Mouse (Mus musculus) monocyte, adult 2 months (primary cell): ENCODE results near the gene Slc25a21.

Source experiments
- DNase-seq, 2 experiments: peaks; one replicate each; pipeline ENCODE4 v3.0.0; 2022; ENCODE audit warnings: low spot score in 2 of 2, low read depth in 1 of 2

Slc25a21 gene

DNA sequence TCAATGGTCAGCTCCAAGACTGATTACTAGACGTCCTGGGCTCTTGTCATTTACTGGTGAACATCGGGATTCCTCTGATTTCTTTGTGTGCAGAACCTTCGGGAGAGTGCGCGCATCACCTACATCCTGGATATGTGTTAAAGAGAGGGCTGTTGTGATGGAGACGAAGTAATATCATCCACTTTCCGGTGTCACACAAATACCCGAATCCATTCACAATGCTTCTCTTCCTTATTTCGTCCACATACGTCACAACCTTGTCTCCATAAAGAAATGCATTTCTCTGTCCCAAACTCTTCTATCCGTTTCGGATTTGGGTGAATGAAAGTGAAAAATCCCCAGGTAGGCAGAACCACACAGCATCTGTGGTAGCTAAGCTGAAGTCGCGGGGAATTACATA lies 502.9 kb downstream of the Slc25a21 start:
- no peak for DNase-seq

DNA sequence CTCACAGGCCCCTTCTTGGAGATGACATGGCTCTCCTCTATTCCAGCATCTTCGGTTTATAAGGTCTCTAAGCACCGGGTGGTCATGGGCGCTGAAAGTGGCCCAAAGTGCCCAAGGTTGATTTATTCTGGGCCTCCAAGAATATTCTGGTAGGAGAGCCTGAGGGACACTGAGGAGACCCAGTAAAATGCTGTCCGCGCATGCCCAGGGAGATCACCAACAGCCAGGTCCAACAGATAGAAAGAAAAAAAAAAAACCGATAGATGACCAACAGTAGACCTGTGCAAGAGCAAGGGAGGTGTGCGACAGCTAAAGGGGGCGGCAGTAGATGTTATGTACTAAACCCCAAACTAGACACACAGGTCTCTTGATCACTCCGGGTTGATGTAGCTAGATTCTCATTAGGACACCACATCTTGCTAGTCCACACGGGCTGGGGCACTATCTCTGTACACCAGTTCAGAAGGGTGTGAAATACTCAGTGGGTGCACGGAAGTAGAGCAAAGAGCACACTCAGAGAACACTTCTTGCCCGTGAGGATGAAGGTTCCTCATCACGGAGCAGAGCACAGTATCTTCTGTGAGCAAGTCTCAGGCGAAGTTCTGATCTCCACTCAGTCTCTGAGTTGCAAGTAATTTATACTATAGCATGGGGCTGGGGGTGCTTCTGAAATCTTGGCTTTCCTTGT lies 503.7 kb downstream of the Slc25a21 start:
- no peak for DNase-seq

GRCm38 (mm10) chr12:56692536-56692935 lies 504.7 kb downstream of the Slc25a21 start:
- no peak for DNase-seq

DNA sequence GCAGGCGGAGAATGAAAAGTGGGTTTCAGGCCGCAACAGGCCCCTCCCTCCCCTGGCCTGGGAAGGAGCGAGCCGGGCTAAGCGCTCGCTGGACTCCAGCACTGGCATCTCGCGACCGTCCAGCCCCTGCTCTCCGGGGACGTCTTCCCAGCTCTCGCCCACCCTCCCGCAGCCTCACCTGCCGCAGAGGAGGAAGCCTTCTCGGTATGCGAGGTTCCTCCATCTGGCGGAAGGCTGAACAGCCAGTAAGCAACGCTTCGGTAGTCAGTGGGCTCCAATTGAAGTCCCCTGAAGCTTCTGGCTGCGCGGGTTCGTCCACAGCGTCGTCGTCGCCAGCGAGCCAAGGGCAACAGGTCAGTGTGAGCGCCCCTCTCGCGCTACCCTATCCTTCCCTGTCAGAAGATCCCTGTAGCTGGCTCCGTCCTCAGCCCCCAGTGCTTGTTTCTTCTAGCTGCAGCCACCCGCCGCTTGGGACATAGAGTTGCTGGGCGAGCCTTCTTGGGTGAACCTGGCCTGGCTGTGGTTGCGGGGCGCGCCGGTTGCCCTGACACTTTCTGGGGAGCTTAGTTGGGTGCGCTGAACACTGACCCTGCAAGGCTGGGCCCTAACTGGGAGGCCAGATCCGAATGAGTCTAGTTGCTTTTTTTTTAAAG lies 505.7 kb downstream of the Slc25a21 start, which contains the start of gene Pax9:
Pax9 (plus strand) TSS at position 341 of the 653 bp plus-strand sequence.
- DNase-seq: no peak

DNA sequence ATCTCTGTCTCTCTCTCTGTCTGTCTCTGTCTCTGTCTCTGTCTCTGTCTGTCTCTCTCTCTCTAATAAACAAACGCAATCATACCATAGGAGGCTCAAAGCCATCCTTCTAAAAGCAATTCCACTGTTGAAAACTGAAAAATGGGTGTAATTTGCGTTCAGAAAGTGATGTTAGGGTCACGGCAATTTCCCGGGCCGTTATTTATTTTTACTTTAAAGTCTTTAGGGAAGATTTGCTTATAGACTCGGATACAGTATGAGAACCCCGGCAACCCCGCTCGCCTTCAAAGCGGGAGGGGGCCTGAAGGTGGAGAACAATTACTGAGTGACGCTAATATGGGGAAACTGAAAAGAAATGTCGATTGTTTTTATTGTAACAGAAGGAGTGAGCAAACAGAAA lies 506.3 kb downstream of the Slc25a21 start:
- no peak for DNase-seq

DNA sequence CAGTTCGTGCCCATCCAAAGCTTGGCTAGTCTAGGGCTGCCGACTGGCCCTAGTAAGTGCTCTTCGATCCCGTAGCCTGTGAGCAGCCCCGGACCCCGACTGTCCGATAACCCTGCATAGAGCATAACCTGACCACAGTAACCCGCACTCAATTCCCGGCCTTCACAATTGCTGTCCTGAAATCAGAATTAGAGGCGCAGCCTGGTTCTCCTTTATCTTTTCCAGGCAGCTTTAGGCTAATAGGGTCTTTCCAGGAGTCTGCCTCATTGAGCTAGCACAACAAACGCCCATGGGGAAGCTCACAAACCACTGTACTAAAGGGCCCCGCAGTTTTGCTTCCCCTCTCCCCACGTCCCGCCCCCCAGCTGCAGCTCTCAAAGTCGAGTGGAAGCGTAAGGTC lies 506.9 kb downstream of the Slc25a21 start:
- no peak for DNase-seq

DNA sequence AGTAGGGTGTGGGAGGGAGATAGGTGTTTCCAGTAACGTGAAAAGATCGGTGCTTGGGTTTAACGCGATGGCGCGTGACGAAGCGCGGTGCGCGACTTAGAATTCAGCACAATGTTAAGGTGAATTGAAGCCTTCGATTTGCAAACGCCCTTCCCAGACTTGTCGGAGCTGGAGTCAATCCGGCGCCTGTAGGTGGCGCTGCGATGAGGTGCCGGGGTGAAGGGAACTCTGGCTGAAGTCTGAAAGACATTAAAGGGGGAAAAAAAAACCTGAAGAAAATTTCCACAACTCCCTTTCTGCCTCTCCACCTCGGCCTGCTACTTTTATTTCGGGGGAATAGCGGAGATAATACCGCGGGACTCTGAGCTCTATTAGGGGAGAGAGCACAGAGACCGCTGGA lies 507.5 kb downstream of the Slc25a21 start:
- no peak for DNase-seq

- DNase-seq: no peak
Measured at GRCm38 (mm10) chr12:56689331-56689730, 507.9 kb downstream of the Slc25a21 start.

DNA sequence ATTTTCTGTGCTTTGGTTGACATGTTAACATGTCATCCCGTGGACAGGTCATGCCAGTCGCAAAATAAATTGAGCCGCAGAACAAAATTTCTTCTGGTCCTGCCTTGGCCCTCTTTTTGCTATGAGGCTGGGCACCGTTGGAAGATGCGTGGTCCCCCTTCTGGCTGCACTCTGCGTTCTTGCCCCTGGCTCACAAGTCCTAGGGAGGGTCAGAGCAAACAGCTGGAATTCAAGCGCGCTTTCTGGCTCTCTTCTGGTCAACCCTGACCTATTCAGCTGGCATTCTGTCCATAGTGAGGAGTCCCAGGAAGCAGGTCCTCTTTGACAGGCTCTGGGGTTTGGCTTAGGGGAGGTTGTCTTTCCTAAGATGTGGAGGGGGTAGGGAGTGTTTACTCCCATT lies 508.4 kb downstream of the Slc25a21 start:
- no peak for DNase-seq

DNA sequence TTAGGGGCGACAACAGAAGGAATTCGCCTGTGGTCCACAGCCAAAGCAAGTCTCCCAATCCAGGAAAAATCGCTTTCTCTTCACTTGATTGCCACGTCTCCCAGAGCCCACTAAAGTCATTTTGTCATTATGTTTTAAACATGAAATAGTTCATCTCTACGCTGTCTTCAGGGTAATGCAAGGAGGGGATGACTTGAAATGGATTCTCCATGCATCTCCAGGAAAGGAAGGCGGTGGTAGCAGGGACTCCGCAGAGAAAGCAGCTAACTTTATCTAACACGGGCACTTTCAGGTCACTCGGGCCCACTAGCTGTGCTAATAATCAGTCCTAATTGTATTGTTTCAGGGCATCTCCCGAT lies 508.8 kb downstream of the Slc25a21 start:
- no peak for DNase-seq

DNA sequence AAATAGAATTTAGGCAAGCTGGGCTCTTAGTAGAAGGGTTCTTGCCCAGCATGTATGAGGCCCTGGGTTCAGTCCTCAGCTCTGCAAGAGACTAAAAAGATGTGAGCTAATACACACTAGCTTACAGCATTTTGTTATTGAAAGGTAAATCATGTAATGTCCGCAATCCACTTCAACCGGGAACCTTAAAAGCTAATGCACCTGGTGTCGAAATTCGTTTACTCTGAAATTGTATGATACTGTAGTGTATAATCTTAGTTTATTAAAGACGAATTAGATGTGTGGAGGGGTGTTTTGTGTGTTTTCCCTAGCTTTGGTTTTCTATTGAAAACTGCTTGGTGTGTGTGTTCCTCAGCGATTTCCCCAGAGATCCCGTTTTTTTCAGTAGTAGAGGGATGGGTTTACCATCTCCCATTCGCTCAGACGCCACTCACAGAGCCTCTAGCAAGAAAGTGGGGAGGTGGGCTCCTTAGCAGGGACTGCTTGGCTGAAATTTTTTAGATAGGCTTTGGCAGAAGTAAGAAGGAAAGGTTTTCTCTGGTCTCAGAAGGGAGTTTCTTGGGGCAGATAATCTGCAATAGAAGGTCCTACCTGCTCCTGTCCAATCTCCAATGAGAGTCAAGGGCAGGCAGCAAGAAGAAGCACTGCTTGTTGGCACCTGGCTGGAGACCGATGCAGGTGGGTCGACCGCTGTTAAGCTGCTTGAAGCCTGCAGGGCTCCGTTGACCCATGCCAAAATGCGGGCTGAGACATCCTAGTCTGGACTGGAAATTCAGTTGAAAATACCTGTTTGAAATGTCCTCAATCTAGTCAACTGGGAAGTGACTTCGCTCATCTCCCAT lies 509.4 kb downstream of the Slc25a21 start:
- DNase-seq: no peak

GRCm38 (mm10) chr12:56681096-56681811 lies 516.0 kb downstream of the Slc25a21 start:
- DNase-seq: no peak

- DNase-seq: no peak
Measured at GRCm38 (mm10) chr12:56677620-56678019, 519.7 kb downstream of the Slc25a21 start.

DNA sequence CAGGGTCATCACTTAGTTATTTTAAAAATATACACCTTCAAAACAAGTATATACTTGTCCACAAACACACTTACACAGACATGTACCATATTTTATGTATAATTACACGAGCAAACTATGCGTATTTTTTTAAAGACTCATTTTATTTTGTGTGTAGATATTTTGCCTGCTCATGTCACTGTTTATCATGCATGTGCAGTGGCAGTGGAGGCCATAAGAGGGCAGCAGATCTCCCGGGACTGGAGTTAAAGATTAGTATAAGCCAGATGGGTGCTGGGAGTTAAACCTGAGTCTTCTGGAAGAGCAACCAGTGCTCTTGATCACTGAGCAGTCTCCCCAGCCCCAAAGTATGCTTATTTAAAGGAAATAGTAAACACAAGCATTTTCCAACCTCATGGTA lies 522.5 kb downstream of the Slc25a21 start:
- no peak for DNase-seq

- DNase-seq: no peak
Measured at GRCm38 (mm10) chr12:56670795-56671194, 526.5 kb downstream of the Slc25a21 start.

GRCm38 (mm10) chr12:56669451-56670122 lies 527.7 kb downstream of the Slc25a21 start:
- DNase-seq: no peak
